Mouse (Mus musculus): ENCODE results near the gene Scap. TPM values are rescaled to one million over a fixed set of nuclear protein-coding genes. Genes with fewer than 3 reads are reported as not detected.
A peak's percentile ranks its signal among the peaks of the same experiment; 100 is the strongest.

Scap gene
- polyA plus RNA-seq, 1 experiment, result 42.1 TPM

DNA sequence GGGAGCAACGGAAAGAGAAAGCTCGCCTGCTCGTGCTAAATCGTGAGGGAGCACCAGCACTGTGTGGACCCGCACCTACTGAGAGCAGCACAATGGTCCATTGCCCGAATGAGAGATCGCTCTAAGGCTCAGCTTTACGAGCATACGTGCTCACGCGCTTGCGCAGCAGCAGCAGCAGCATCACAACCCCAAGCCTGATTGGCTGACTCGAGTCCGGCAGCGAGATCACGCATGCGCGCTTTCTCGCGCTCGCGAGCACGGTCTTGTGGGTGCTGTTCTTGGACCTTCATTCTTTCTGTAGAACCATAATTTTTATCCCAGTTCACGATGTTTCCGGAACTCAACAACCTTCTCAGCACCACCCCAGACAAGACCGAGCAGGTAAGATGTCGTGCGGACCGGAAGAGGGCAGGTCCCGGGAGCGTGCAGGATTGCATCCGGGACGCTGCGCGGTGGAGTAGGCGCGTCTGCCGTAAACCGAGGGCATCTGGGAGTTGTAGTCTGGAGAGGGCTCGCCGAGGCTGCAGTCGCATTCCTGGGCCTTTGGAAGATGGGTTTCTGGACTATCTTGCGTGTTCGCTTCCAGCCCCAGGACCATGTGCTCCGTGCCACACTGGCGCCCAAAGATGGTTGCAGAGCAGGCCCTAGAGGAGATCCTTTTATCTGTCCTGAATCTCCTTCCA lies 28.0 kb upstream of the Scap start, which contains the start of gene Elp6:
TSS of gene Elp6 (plus strand) at position 205 of the 683 bp plus-strand sequence.
- DNase-seq, result peak; percentile 93
- TF ChIP-seq CTCF (IDR thresholded peaks at IDR 0.05; ENCODE audit: insufficient read depth, low read length) (no peak), POLR2A (IDR thresholded peaks at IDR 0.05; ENCODE audit: borderline replicate concordance, extremely low read depth, low read depth, low read length) (peak; percentile 93; the same call in 1 of the 2 replicates)
- Histone ChIP-seq H3K4me3 (replicated peaks; ENCODE audit: extremely low read depth, low read depth, low read length) (peak within 1 kb of the TSS; percentile 71), H3K4me1 (ENCODE audit: control insufficient read depth, insufficient read depth, low read length) (no peaks in the 10 kb centered on the region)
- under 1% methylated on average over 46 of the region's 46 CpGs for WGBS

DNA sequence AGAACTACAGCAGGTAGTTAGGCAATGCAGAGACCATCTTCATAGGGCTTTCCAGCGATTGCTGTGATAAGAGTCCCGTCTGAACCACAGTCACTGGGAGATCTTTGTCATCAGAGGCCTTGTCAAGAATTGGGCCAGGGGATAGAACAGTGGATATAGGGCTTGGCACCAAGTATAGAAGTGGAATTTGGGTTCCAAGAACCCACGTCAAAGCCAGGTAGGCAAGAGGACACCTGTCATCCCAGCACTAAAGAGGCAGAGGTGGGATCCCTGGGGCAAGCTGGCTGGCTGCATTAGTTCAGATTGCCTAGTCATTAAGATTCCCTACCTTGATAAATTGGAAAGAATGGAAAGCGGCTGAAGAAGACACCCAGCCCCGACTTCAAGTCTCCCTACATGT lies 26.7 kb upstream of the Scap start:
- Histone ChIP-seq H3K4me1 (ENCODE audit: control insufficient read depth, insufficient read depth, low read length) (no peaks in the 10 kb centered on the region), H3K4me3 (replicated peaks; ENCODE audit: extremely low read depth, low read depth, low read length) (no peak overlapping the region)
- no peak for TF ChIP-seq CTCF (IDR thresholded peaks at IDR 0.05; ENCODE audit: insufficient read depth, low read length)
- TF ChIP-seq POLR2A (IDR thresholded peaks at IDR 0.05; ENCODE audit: borderline replicate concordance, extremely low read depth, low read depth, low read length), result no peak
- 94% methylated on average over 5 of the region's 5 CpGs for WGBS
- no peak for DNase-seq

DNA sequence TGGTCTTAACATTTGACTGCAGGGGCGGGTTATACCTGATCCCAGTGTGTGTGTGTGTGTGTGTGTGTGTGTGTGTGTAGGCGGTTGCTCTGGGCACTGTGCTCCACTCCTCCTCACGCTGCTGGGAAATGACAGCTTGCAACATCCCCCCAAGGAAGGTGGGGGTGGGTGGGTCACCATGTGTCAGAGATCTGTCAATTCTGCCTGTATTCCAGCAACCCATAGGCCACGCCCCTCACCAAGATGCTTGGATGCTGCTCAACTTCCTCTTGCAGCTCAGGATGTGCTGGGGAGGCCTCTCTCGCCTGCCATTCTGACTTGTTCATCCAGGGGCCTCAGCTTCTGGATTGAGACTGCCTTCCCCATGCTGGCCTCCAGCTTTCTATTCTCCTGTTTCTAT lies 18.4 kb upstream of the Scap start:
- 74% methylated on average over 5 of the region's 5 CpGs for WGBS
- TF ChIP-seq POLR2A (IDR thresholded peaks at IDR 0.05; ENCODE audit: borderline replicate concordance, extremely low read depth, low read depth, low read length) (no peak), CTCF (IDR thresholded peaks at IDR 0.05; ENCODE audit: insufficient read depth, low read length) (no peak)
- Histone ChIP-seq H3K4me1 (ENCODE audit: control insufficient read depth, insufficient read depth, low read length) (no peaks in the 10 kb centered on the region), H3K4me3 (replicated peaks; ENCODE audit: extremely low read depth, low read depth, low read length) (no peak overlapping the region)
- DNase-seq, result no peak

DNA sequence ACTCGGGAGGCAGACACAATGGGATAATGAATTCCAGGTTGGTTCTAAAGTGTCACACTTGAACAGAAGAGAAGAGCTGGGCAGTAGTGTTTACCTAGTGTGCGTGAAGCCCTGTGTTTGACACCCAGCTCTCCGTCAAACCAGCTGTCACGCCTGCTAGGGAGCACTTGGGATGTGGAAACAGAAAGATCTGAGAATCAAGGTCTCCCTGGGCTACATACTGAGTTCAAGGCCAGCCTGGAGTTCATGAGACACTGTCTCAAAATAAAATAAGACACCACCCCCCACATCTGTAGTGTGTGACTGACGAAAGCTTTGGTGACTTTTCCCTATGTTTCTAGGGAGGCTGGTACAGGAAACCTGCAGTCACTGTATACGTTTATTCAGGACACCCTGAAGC lies 17.7 kb upstream of the Scap start:
- 85% methylated on average over 6 of the region's 6 CpGs for WGBS
- H3K4me3 ChIP-seq (replicated peaks; ENCODE audit: extremely low read depth, low read depth, low read length), result no peak overlapping the region
- TF ChIP-seq CTCF (IDR thresholded peaks at IDR 0.05; ENCODE audit: insufficient read depth, low read length) (no peak), POLR2A (IDR thresholded peaks at IDR 0.05; ENCODE audit: borderline replicate concordance, extremely low read depth, low read depth, low read length) (no peak)
- no peaks in the 10 kb centered on the region for H3K4me1 ChIP-seq (ENCODE audit: control insufficient read depth, insufficient read depth, low read length)
- no peak for DNase-seq

- TF ChIP-seq POLR2A (IDR thresholded peaks at IDR 0.05; ENCODE audit: borderline replicate concordance, extremely low read depth, low read depth, low read length) (no peak), CTCF (IDR thresholded peaks at IDR 0.05; ENCODE audit: insufficient read depth, low read length) (no peak)
- no peak for DNase-seq
- 96% methylated on average over 8 of the region's 8 CpGs for WGBS
- Histone ChIP-seq H3K4me1 (ENCODE audit: control insufficient read depth, insufficient read depth, low read length) (no peaks in the 10 kb centered on the region), H3K4me3 (replicated peaks; ENCODE audit: extremely low read depth, low read depth, low read length) (no peak overlapping the region)
Observed at GRCm38 (mm10) chr9:110315904-110316303, 17.2 kb upstream of the Scap start.

DNA sequence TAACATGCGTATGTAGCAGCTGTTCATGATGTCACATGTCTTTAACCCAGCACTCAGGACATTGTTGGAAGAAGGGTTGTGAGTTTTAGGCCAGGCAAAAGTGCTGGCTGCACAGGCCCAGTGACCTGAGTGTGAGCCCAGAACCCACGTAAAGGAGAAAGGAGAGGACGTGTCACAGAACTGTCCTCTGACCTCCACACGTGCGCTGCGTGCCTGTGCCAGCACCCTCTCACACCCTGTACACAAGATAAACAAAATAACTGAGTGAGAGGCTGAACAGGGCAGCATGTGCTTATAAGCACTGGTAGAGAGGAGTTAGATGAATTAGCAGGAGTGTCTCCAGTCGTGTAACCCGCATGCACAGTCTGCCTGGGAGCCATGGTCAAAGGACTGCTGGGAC lies 16.6 kb upstream of the Scap start:
- TF ChIP-seq POLR2A (IDR thresholded peaks at IDR 0.05; ENCODE audit: borderline replicate concordance, extremely low read depth, low read depth, low read length) (no peak), CTCF (IDR thresholded peaks at IDR 0.05; ENCODE audit: insufficient read depth, low read length) (no peak)
- DNase-seq, result no peak
- Histone ChIP-seq H3K4me1 (ENCODE audit: control insufficient read depth, insufficient read depth, low read length) (no peaks in the 10 kb centered on the region), H3K4me3 (replicated peaks; ENCODE audit: extremely low read depth, low read depth, low read length) (no peak overlapping the region)
- 90% methylated on average over 8 of the region's 8 CpGs for WGBS

GRCm38 (mm10) chr9:110320769-110321168 lies 12.3 kb upstream of the Scap start:
- whole genome bisulfite sequencing, result 92% methylated on average over 10 of the region's 10 CpGs
- TF ChIP-seq CTCF (IDR thresholded peaks at IDR 0.05; ENCODE audit: insufficient read depth, low read length), result no peak
- TF ChIP-seq POLR2A (IDR thresholded peaks at IDR 0.05; ENCODE audit: borderline replicate concordance, extremely low read depth, low read depth, low read length), result no peak
- Histone ChIP-seq H3K4me1 (ENCODE audit: control insufficient read depth, insufficient read depth, low read length) (no peaks in the 10 kb centered on the region), H3K4me3 (replicated peaks; ENCODE audit: extremely low read depth, low read depth, low read length) (no peak overlapping the region)
- DNase-seq, result no peak

- TF ChIP-seq POLR2A (IDR thresholded peaks at IDR 0.05; ENCODE audit: borderline replicate concordance, extremely low read depth, low read depth, low read length) (no peak), CTCF (IDR thresholded peaks at IDR 0.05; ENCODE audit: insufficient read depth, low read length) (no peak)
- Histone ChIP-seq H3K4me3 (replicated peaks; ENCODE audit: extremely low read depth, low read depth, low read length) (no peak overlapping the region), H3K4me1 (ENCODE audit: control insufficient read depth, insufficient read depth, low read length) (no peaks in the 10 kb centered on the region)
Observed at GRCm38 (mm10) chr9:110322972-110323371, 10.1 kb upstream of the Scap start.

DNA sequence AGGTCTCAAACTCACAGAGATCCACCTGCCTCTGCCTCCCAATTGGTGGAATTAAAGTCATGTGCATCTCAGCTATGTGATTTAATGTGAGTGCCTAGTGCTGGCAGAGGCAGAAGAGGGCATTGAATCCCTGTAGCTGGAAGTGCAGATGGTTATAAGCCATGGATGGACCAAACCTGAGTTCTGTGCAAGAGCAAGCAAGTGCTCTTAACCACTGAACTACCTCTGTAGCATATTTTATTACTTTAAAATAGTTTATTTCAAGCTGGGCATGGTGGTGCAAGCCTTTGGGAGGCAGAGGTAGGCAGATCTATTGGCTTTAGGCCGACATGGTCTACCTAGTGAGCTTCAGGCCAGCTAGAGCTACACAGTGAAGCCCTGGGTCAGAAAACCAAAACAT lies 8.9 kb upstream of the Scap start:
- WGBS, result 73% methylated on average over 1 of the region's 1 CpGs
- no peak for DNase-seq
- H3K4me1 ChIP-seq (ENCODE audit: control insufficient read depth, insufficient read depth, low read length), result no peaks in the 10 kb centered on the region
- no peak overlapping the region for H3K4me3 ChIP-seq (replicated peaks; ENCODE audit: extremely low read depth, low read depth, low read length)
- TF ChIP-seq CTCF (IDR thresholded peaks at IDR 0.05; ENCODE audit: insufficient read depth, low read length), result no peak
- no peak for TF ChIP-seq POLR2A (IDR thresholded peaks at IDR 0.05; ENCODE audit: borderline replicate concordance, extremely low read depth, low read depth, low read length)

More at GRCm38 (mm10) chr9:110322972-110323371, 10.1 kb upstream of the Scap start:
- DNase-seq, result no peak

- no peak overlapping the region for H3K4me3 ChIP-seq (replicated peaks; ENCODE audit: extremely low read depth, low read depth, low read length)
- DNase-seq, result no peak
- TF ChIP-seq CTCF (IDR thresholded peaks at IDR 0.05; ENCODE audit: insufficient read depth, low read length), result no peak
- H3K4me1 ChIP-seq (ENCODE audit: control insufficient read depth, insufficient read depth, low read length), result no peaks in the 10 kb centered on the region
- 65% methylated on average over 2 of the region's 2 CpGs for WGBS
Observed at GRCm38 (mm10) chr9:110328178-110328577, 4.9 kb upstream of the Scap start.

All from lung, adult 2 months (tissue).